Mouse (Mus musculus): ENCODE results near the gene Bcar3. TPM values are rescaled to one million over a fixed set of nuclear protein-coding genes. Genes with fewer than 3 reads are reported as not detected.
"Not testable (repeated sequence)": the region's sequence is repeated elsewhere in the genome, so short reads cannot be mapped to it uniquely, and the experiment has no call there.

Bcar3 gene
- total and polyA plus RNA-seq, 3 experiments, result 47.4 to 61.2 (median 52.0) TPM

- Histone ChIP-seq H3K79me2 (replicated peaks; ENCODE audit: control insufficient read depth, extremely low read depth, insufficient read depth, poor library complexity, severe bottlenecking) (no peaks in the 10 kb centered on the region; the same call in 1 of the 2 replicates), H3K4me2 (ENCODE audit: insufficient read depth, low read depth, poor library complexity, severe bottlenecking) (peak overlapping the region; percentile 70), H3K9ac (ENCODE audit: insufficient read depth, low read depth) (peak overlapping the region; percentile 29), H3K9me3 (replicated peaks; ENCODE audit: low read length) (peaks cover 8% of the 10 kb centered on the region), H3K27ac (ENCODE audit: insufficient read depth, low read depth) (peak overlapping the region; percentile 34; the same call in 1 of the 2 replicates), H3K4me1 (ENCODE audit: control insufficient read depth in 1 of 2, insufficient read depth in 2 of 2) (peaks cover 18 to 71% of the 10 kb centered on the region in 2 experiments), H3K4me3 (replicated peaks in 1 of 3; ENCODE audit: low read depth in 2 of 3, low read length in 2 of 3, poor library complexity in 1 of 3) (peak overlapping the region; percentile 25 to 40 (median 36)), H3K36me3 (replicated peaks in 1 of 2; ENCODE audit: control insufficient read depth in 1 of 2, insufficient read depth in 1 of 2, low read length in 1 of 2) (peaks cover 2 to 13% of the 10 kb centered on the region in 2 experiments), H3K27me3 (replicated peaks) (no peaks in the 10 kb centered on the region)
- peak; percentile 17 for DNase-seq (ENCODE audit: extremely low read depth)
- TF ChIP-seq EP300 (IDR thresholded peaks at IDR 0.05; ENCODE audit: low read length) (0 out of 2 replicates have a peak, but pooled peaks have one; percentile 57), GABPA (IDR thresholded peaks at IDR 0.05; ENCODE audit: insufficient replicate concordance, low read depth, low read length) (no peak), ZNF384 (IDR thresholded peaks at IDR 0.05; ENCODE audit: low read depth, low read length) (no peak), IRF4 (IDR thresholded peaks at IDR 0.05; ENCODE audit: low read depth, low read length) (peak; percentile 62), CHD1 (IDR thresholded peaks at IDR 0.05; ENCODE audit: low read depth, low read length) (no peak), USF1 (IDR thresholded peaks at IDR 0.05; ENCODE audit: low read depth, low read length) (no peak), JUND (conservative IDR thresholded peaks at IDR 0.05; ENCODE audit: low read depth, low read length) (0 out of 2 replicates have a peak, but pooled peaks have one; percentile 8)
- in situ Hi-C loops (cut with MboI; ENCODE audit: low pct_ligation_motif_present, low pct_unique_long_range_greater_than_20kb, low sequenced_read_pairs) (no loop called here), dilution Hi-C loops (cut with MboI; ENCODE audit: extremely low pct_ligation_motif_present, extremely low pct_unique_long_range_greater_than_20kb, low sequenced_read_pairs) (no loop called here)
These were observed 97.2 kb downstream of the Bcar3 start for GRCm38 (mm10) chr3:122391098-122391497.

- dilution Hi-C loops (cut with MboI; ENCODE audit: extremely low pct_ligation_motif_present, extremely low pct_unique_long_range_greater_than_20kb, low sequenced_read_pairs), result no loop called here
- H3K36me3 ChIP-seq (replicated peaks in 1 of 2; ENCODE audit: control insufficient read depth in 1 of 2, insufficient read depth in 1 of 2, low read length in 1 of 2), result peaks cover 0 to 14% of the 10 kb centered on the region in 2 experiments
- TF ChIP-seq SIN3A (IDR thresholded peaks at IDR 0.05; ENCODE audit: low read length) (peak; percentile 82), ETS1 (conservative IDR thresholded peaks at IDR 0.05; ENCODE audit: low read depth, low read length) (peak; percentile 95), BHLHE40 (IDR thresholded peaks at IDR 0.05; ENCODE audit: low read depth, low read length) (peak; percentile 57), TCF12 (IDR thresholded peaks at IDR 0.05; ENCODE audit: low read depth, low read length) (peak; percentile 41; the same call in 1 of the 2 replicates), MXI1 (IDR thresholded peaks at IDR 0.05; ENCODE audit: low read depth, low read length) (peak; percentile 69; the same call in 1 of the 2 replicates), EP300 (IDR thresholded peaks at IDR 0.05; ENCODE audit: low read length) (no peak), E2F4 (IDR thresholded peaks at IDR 0.05; ENCODE audit: insufficient replicate concordance, low read depth, low read length) (no peak), MAX (IDR thresholded peaks at IDR 0.05; ENCODE audit: low read length) (no peak)
- DNase-seq (ENCODE audit: extremely low read depth), result peak; percentile 45
- H3K79me2 ChIP-seq (replicated peaks; ENCODE audit: control insufficient read depth, extremely low read depth, insufficient read depth, poor library complexity, severe bottlenecking), result no peaks in the 10 kb centered on the region; the same call in 1 of the 2 replicates
- peak overlapping the region; percentile 70 for H3K4me2 ChIP-seq (ENCODE audit: insufficient read depth, low read depth, poor library complexity, severe bottlenecking)
- peaks cover 20 to 74% of the 10 kb centered on the region in 2 experiments for H3K4me1 ChIP-seq (ENCODE audit: control insufficient read depth in 1 of 2, insufficient read depth in 2 of 2)
- H3K27ac ChIP-seq (ENCODE audit: insufficient read depth, low read depth), result peak overlapping the region; percentile 34
- no peaks in the 10 kb centered on the region for H3K27me3 ChIP-seq (replicated peaks)
- no peak overlapping the region for H3K9ac ChIP-seq (ENCODE audit: insufficient read depth, low read depth)
- in situ Hi-C loops (cut with MboI; ENCODE audit: low pct_ligation_motif_present, low pct_unique_long_range_greater_than_20kb, low sequenced_read_pairs), result no loop called here
- H3K4me3 ChIP-seq (replicated peaks in 1 of 3; ENCODE audit: low read depth in 2 of 3, low read length in 2 of 3, poor library complexity in 1 of 3), result peak overlapping the region; percentile 25 to 40 (median 36)
- peaks cover 10% of the 10 kb centered on the region for H3K9me3 ChIP-seq (replicated peaks; ENCODE audit: low read length)
These were observed 97.9 kb downstream of the Bcar3 start for GRCm38 (mm10) chr3:122391816-122392215.

- in situ Hi-C loops (cut with MboI; ENCODE audit: low pct_ligation_motif_present, low pct_unique_long_range_greater_than_20kb, low sequenced_read_pairs); H3K9me3 ChIP-seq (replicated peaks; ENCODE audit: low read length); H3K79me2 ChIP-seq (replicated peaks; ENCODE audit: control insufficient read depth, extremely low read depth, insufficient read depth, poor library complexity, severe bottlenecking); DNase-seq (ENCODE audit: extremely low read depth); dilution Hi-C loops (cut with MboI; ENCODE audit: extremely low pct_ligation_motif_present, extremely low pct_unique_long_range_greater_than_20kb, low sequenced_read_pairs); H3K9ac ChIP-seq (ENCODE audit: insufficient read depth, low read depth); H3K27me3 ChIP-seq (replicated peaks): not testable (repeated sequence)
- H3K4me2 ChIP-seq (ENCODE audit: insufficient read depth, low read depth, poor library complexity, severe bottlenecking), result 0 out of 2 replicates have a peak overlapping the region, but pooled peaks have one; percentile 33
- peak overlapping the region in 1 of 3 experiments; percentile 21 for H3K4me3 ChIP-seq (replicated peaks in 1 of 3; ENCODE audit: low read depth in 2 of 3, low read length in 2 of 3, poor library complexity in 1 of 3)
- peaks cover 24 to 72% of the 10 kb centered on the region in 2 experiments for H3K4me1 ChIP-seq (ENCODE audit: control insufficient read depth in 1 of 2, insufficient read depth in 2 of 2)
- H3K36me3 ChIP-seq (replicated peaks in 1 of 2; ENCODE audit: control insufficient read depth in 1 of 2, insufficient read depth in 1 of 2, low read length in 1 of 2), result peaks cover 0 to 22% of the 10 kb centered on the region in 2 experiments
- peak overlapping the region; percentile 60 for H3K27ac ChIP-seq (ENCODE audit: insufficient read depth, low read depth)
These were observed 99.5 kb downstream of the Bcar3 start for GRCm38 (mm10) chr3:122393411-122393810.
